Mouse (Mus musculus) myocyte (in vitro differentiated cells): ENCODE results near the gene Lgals2.

ENCODE experiments used
- CEBPB ChIP-seq: IDR thresholded peaks from 2 replicates; pipeline ENCODE4 v1.6.1; 2011; ENCODE audit warnings: mild to moderate bottlenecking, moderate library complexity; ENCODE audit not compliant: poor library complexity, insufficient read depth, severe bottlenecking
- MYOG ChIP-seq, 3 experiments: IDR thresholded peaks; one replicate each; pipeline ENCODE4 v1.6.1; 2011; ENCODE audit warnings: control low read depth in 2 of 3, low read depth in 2 of 3, mild to moderate bottlenecking in 2 of 3; ENCODE audit not compliant: insufficient read length in 2 of 3, control insufficient read depth in 1 of 3, insufficient read depth in 1 of 3
- POLR2A ChIP-seq: IDR thresholded peaks from one replicate; pipeline ENCODE4 v1.6.1; 2011; ENCODE audit warnings: low read depth, mild to moderate bottlenecking, control low read depth, moderate library complexity; ENCODE audit not compliant: insufficient read length
- SRF ChIP-seq: IDR thresholded peaks from one replicate; pipeline ENCODE4 v1.6.1; 2011; ENCODE audit warnings: low read depth; ENCODE audit not compliant: control insufficient read depth, insufficient read length

- TF ChIP-seq SRF (no peak), POLR2A (no peak), MYOG (IDR thresholded peaks at IDR 0.05; ENCODE audit: control insufficient read depth in 1 of 3, insufficient read depth in 1 of 3, insufficient read length in 2 of 3, low read depth in 2 of 3) (no peak), CEBPB (no peak)
Observed at GRCm38 (mm10) chr15:78896149-78896548, 40.8 kb upstream of the Lgals2 start.
